Mouse (Mus musculus) CD4-positive, CD25-positive, alpha-beta regulatory T cell, adult 4 months (primary cell): ENCODE measurements around the gene Tlx1. TPM values are rescaled to one million over a fixed set of nuclear protein-coding genes. Genes with fewer than 3 reads are reported as not detected.

Source experiments
- ATAC-seq: one replicate; pipeline ENCODE4 v1.8.0; 2017
- polyA plus RNA-seq, 2 experiments: library from polyadenylated mRNA; unstranded; fragments of 100-300 nt; shearing (Covaris generic); gene quantifications; one replicate each; pipeline ENCODE4 v1.2.1; 2017

The Tlx1 gene
- polyA plus RNA-seq, 2 experiments from 2014 or later, result not detected

GRCm38 (mm10) chr19:45159491-45159890 lies 9.0 kb downstream of the Tlx1 start:
- no peak for ATAC-seq

GRCm38 (mm10) chr19:45159991-45160390 lies 9.5 kb downstream of the Tlx1 start:
- no peak for ATAC-seq

GRCm38 (mm10) chr19:45160523-45160922 lies 10.0 kb downstream of the Tlx1 start:
- ATAC-seq, result no peak

GRCm38 (mm10) chr19:45161093-45161492 lies 10.6 kb downstream of the Tlx1 start:
- peak; percentile 34 for ATAC-seq

- no peak for ATAC-seq
Observed at GRCm38 (mm10) chr19:45162181-45162580, 11.7 kb downstream of the Tlx1 start.

GRCm38 (mm10) chr19:45162871-45163270 lies 12.4 kb downstream of the Tlx1 start:
- ATAC-seq, result no peak

- ATAC-seq, result no peak
Observed at GRCm38 (mm10) chr19:45170451-45170850, 20.0 kb downstream of the Tlx1 start.

- ATAC-seq, result no peak
Observed at GRCm38 (mm10) chr19:45174803-45175202, 24.3 kb downstream of the Tlx1 start.

GRCm38 (mm10) chr19:45176269-45176668 lies 25.8 kb downstream of the Tlx1 start:
- peak; percentile 51 for ATAC-seq

GRCm38 (mm10) chr19:45177004-45177737 lies 26.7 kb downstream of the Tlx1 start:
- ATAC-seq, result peak; percentile 61

- ATAC-seq, result no peak
Observed at GRCm38 (mm10) chr19:45179451-45179850, 29.0 kb downstream of the Tlx1 start.

GRCm38 (mm10) chr19:45180447-45180846 lies 30.0 kb downstream of the Tlx1 start:
- ATAC-seq, result no peak

GRCm38 (mm10) chr19:45194651-45195050 lies 44.2 kb downstream of the Tlx1 start:
- no peak for ATAC-seq

- ATAC-seq, result no peak
Observed at GRCm38 (mm10) chr19:45196967-45197366, 46.5 kb downstream of the Tlx1 start.

GRCm38 (mm10) chr19:45205311-45206105 lies 55.0 kb downstream of the Tlx1 start:
- no peak for ATAC-seq

Other genes with a start within 250 kb of the Tlx1 start
- 10 to 100 TPM; 24.7 to 28.4 TPM for gene Slf2, start 219.5 kb upstream of the Tlx1 start, polyA plus RNA-seq
- under 1 TPM; 0.14 to 0.31 TPM for gene Sema4g, start 161.6 kb upstream of the Tlx1 start, polyA plus RNA-seq
- 10 to 100 TPM in 1 of 2 experiments, 1 to 10 TPM in 1; 8.6 to 20.3 TPM for gene Twnk, start 145.0 kb upstream of the Tlx1 start, polyA plus RNA-seq
- gene Mrpl43, start 144.2 kb upstream of the Tlx1 start, polyA plus RNA-seq, result 10 to 100 TPM; 45.8 to 63.1 TPM
- gene Lzts2, start 136.3 kb upstream of the Tlx1 start, polyA plus RNA-seq, result 1 to 10 TPM in 1 of 2 experiments, under 1 TPM in 1; 0.54 to 1.6 TPM
- gene Pdzd7, start 105.0 kb upstream of the Tlx1 start, polyA plus RNA-seq, result not detected
- 100 to 1,000 TPM in 1 of 2 experiments, 10 to 100 TPM in 1; 92.5 to 132 TPM for gene Sfxn3, start 103.2 kb upstream of the Tlx1 start, polyA plus RNA-seq
- 1 to 10 TPM in 1 of 2 experiments, under 1 TPM in 1; 0.76 to 1.2 TPM for gene Kazald1, start 75.4 kb upstream of the Tlx1 start, polyA plus RNA-seq
- gene Lbx1, start 85.1 kb downstream of the Tlx1 start, polyA plus RNA-seq, result not detected
- gene Btrc, start 213.1 kb downstream of the Tlx1 start, polyA plus RNA-seq, result 10 to 100 TPM; 34.2 to 38.6 TPM